12 mouse cellular contexts compared by ENCODE assay signal in genomic region chr4:55003128-55003527, GRCm38 (mm10). TPM values are rescaled to one million over a fixed set of nuclear protein-coding genes. Genes with fewer than 3 reads are reported as not detected.
DNase-seq lines count a peak whose midpoint lies in the region; ATAC-seq and TF ChIP-seq lines count a peak whose summit lies in the region.
"Had no signal": no experiment of that assay in that cellular context is flagged by ENCODE, and none has a peak within 500 bp of the region (broad histone marks: within the 10 kb centered on the region; RNA-seq: fewer than 3 reads in every experiment).

No protein-coding gene starts in this region.

- no peaks in the 10 kb centered on the region for H3K27me3 ChIP-seq in heart, embryonic 10.5 days (ENCODE audit: insufficient read depth, poor library complexity, severe bottlenecking)
- H3K27me3 ChIP-seq in kidney, adult 2 months (replicated peaks; ENCODE audit: control insufficient read depth, insufficient read depth, low read length): no peaks in the 10 kb centered on the region
- no peaks in the 10 kb centered on the region for H3K27me3 ChIP-seq in kidney, embryonic 15.5 days
- H3K27me3 ChIP-seq in heart, postnatal 0 days (ENCODE audit: control insufficient read depth, insufficient read depth, low read length): no peaks in the 10 kb centered on the region
- H3K27me3 ChIP-seq in stomach, embryonic 16.5 days (ENCODE audit: control insufficient read depth, insufficient read depth, low read length): no peaks in the 10 kb centered on the region
- H3K27me3 ChIP-seq: limb, embryonic 15.5 days; lung, embryonic 15.5 days; neural tube, embryonic 15.5 days had no signal

- 53% methylated on average over 6 of the region's 6 CpGs for WGBS in heart, embryonic 10.5 days
- WGBS in kidney, adult 2 months: 40% methylated on average over 6 of the region's 6 CpGs
- WGBS in kidney, embryonic 15.5 days: 54% methylated on average over 6 of the region's 6 CpGs
- 46% methylated on average over 6 of the region's 6 CpGs for WGBS in heart, postnatal 0 days
- 60% methylated on average over 6 of the region's 6 CpGs for WGBS in stomach, embryonic 16.5 days

- no peak overlapping the region for H3K4me3 ChIP-seq in heart, embryonic 10.5 days
- H3K4me3 ChIP-seq in kidney, adult 2 months (ENCODE audit: insufficient read depth, low read depth, low read length): no peak overlapping the region
- no peak overlapping the region for H3K4me3 ChIP-seq in kidney, embryonic 15.5 days (replicated peaks)
- no peak overlapping the region for H3K4me3 ChIP-seq in heart, postnatal 0 days (ENCODE audit: low read depth, low read length)
- no peak overlapping the region for H3K4me3 ChIP-seq in stomach, embryonic 16.5 days (replicated peaks; ENCODE audit: low read length)
- H3K4me3 ChIP-seq: limb, embryonic 15.5 days; lung, embryonic 15.5 days; neural tube, embryonic 15.5 days had no signal

- H3K36me3 ChIP-seq in heart, embryonic 10.5 days: peaks cover 14% of the 10 kb centered on the region
- H3K36me3 ChIP-seq in kidney, adult 2 months (ENCODE audit: control insufficient read depth, insufficient read depth, low read length): no peaks in the 10 kb centered on the region
- H3K36me3 ChIP-seq in kidney, embryonic 15.5 days: peaks cover 10% of the 10 kb centered on the region
- H3K36me3 ChIP-seq in heart, postnatal 0 days (replicated peaks; ENCODE audit: control insufficient read depth, insufficient read depth, low read length): peaks cover 8% of the 10 kb centered on the region
- 0 out of 2 replicates have a peak, but pooled peaks cover 6% of the 10 kb centered on the region for H3K36me3 ChIP-seq in stomach, embryonic 16.5 days (ENCODE audit: control insufficient read depth, insufficient read depth, low read length)

- TF ChIP-seq EP300 in heart, postnatal 0 days (IDR thresholded peaks at IDR 0.05; ENCODE audit: low read depth): 0 out of 2 replicates have a peak, but pooled peaks have one; percentile 26

- no peak for ATAC-seq in kidney, embryonic 15.5 days (replicated peaks; ENCODE audit: low FRiP score)
- no peak for ATAC-seq in heart, postnatal 0 days (ENCODE audit: insufficient read depth, low read depth)
- no peak for ATAC-seq in stomach, embryonic 16.5 days (ENCODE audit: insufficient read depth, low FRiP score)

- no peaks in the 10 kb centered on the region for H3K9me3 ChIP-seq in heart, embryonic 10.5 days
- no peaks in the 10 kb centered on the region for H3K9me3 ChIP-seq in kidney, embryonic 15.5 days (replicated peaks)
- no peaks in the 10 kb centered on the region for H3K9me3 ChIP-seq in heart, postnatal 0 days (replicated peaks; ENCODE audit: control insufficient read depth, low read length)
- H3K9me3 ChIP-seq in stomach, embryonic 16.5 days (replicated peaks; ENCODE audit: control insufficient read depth, low read length): no peaks in the 10 kb centered on the region
- H3K9me3 ChIP-seq: limb, embryonic 15.5 days; lung, embryonic 15.5 days; neural tube, embryonic 15.5 days had no signal

- H3K27ac ChIP-seq in heart, embryonic 10.5 days: peak overlapping the region; percentile 53; the same call in 1 of the 2 replicates
- H3K27ac ChIP-seq in kidney, adult 2 months (ENCODE audit: insufficient read depth, low read depth, low read length): 0 out of 2 replicates have a peak overlapping the region, but pooled peaks have one; percentile 2
- no peak overlapping the region for H3K27ac ChIP-seq in kidney, embryonic 15.5 days
- H3K27ac ChIP-seq in heart, postnatal 0 days (ENCODE audit: low read depth): peak overlapping the region; percentile 33
- H3K27ac ChIP-seq in stomach, embryonic 16.5 days (ENCODE audit: low read length): no peak overlapping the region
- H3K27ac ChIP-seq: limb, embryonic 15.5 days; lung, embryonic 15.5 days had no signal

- no peak for DNase-seq in heart, embryonic 10.5 days (ENCODE audit: low spot score)
- no peak for DNase-seq in heart, adult 18-20 months
- peak; percentile 87 for DNase-seq in kidney, adult 2 months
- DNase-seq in heart, postnatal 0 days (ENCODE audit: low spot score): peak; percentile 18
- DNase-seq in adrenal gland, postnatal 25 days: no peak
- DNase-seq: right cerebral cortex, adult 18-20 months; thymus, postnatal 14 days had no signal

- TF ChIP-seq CTCF in kidney, adult 2 months (conservative IDR thresholded peaks at IDR 0.05; ENCODE audit: insufficient read depth, insufficient read length, low read depth, low read length): no peak
- TF ChIP-seq CTCF in heart, postnatal 0 days (IDR thresholded peaks at IDR 0.05; ENCODE audit: low read depth): no peak

- no peak for TF ChIP-seq POLR2A in kidney, adult 2 months (IDR thresholded peaks at IDR 0.05; ENCODE audit: low read depth, low read length)

- no peak overlapping the region for H3K9ac ChIP-seq in kidney, embryonic 15.5 days
- H3K9ac ChIP-seq in heart, postnatal 0 days (replicated peaks; ENCODE audit: low read depth, low read length): no peak overlapping the region
- H3K9ac ChIP-seq in stomach, embryonic 16.5 days (ENCODE audit: low read length): no peak overlapping the region
- H3K9ac ChIP-seq: limb, embryonic 15.5 days; lung, embryonic 15.5 days; neural tube, embryonic 15.5 days had no signal

- H3K4me2 ChIP-seq in kidney, embryonic 15.5 days: no peak overlapping the region
- H3K4me2 ChIP-seq in heart, postnatal 0 days (ENCODE audit: low read depth, low read length): no peak overlapping the region
- H3K4me2 ChIP-seq in stomach, embryonic 16.5 days (ENCODE audit: low read depth, low read length): peak overlapping the region; percentile 2; the same call in 1 of the 2 replicates
- H3K4me2 ChIP-seq: limb, embryonic 15.5 days; lung, embryonic 15.5 days; neural tube, embryonic 15.5 days had no signal

- H3K4me1 ChIP-seq in heart, embryonic 10.5 days: peaks cover 40% of the 10 kb centered on the region
- H3K4me1 ChIP-seq in kidney, adult 2 months (ENCODE audit: control insufficient read depth, insufficient read depth, low read length): peaks cover 26% of the 10 kb centered on the region
- H3K4me1 ChIP-seq in kidney, embryonic 15.5 days: peaks cover 37% of the 10 kb centered on the region
- H3K4me1 ChIP-seq in heart, postnatal 0 days (ENCODE audit: control insufficient read depth, insufficient read depth): peaks cover 55% of the 10 kb centered on the region
- H3K4me1 ChIP-seq in stomach, embryonic 16.5 days (ENCODE audit: control insufficient read depth, insufficient read depth, low read length): peaks cover 49% of the 10 kb centered on the region

RNA-seq across cellular contexts. Expression of gene Zfp462, which starts 58.3 kb away (rescaled TPM):
- polyA plus RNA-seq in heart, embryonic 10.5 days (2016; fragmentation: Nextera tagmentation; extraction: Ambion mirVana): 4.0 and 5.7 TPM in 2 replicates
- total RNA-seq in heart, adult 18-20 months (2021): 1 to 10 TPM; 2.9 to 4.6 TPM
- polyA plus RNA-seq in kidney, adult 2 months (2012; rRNA removed): 8.7 and 10.2 TPM in 2 replicates
- 3.9 and 4.7 TPM in 2 replicates for polyA plus RNA-seq in kidney, embryonic 15.5 days (2015; fragmentation: Nextera tagmentation; extraction: Ambion mirVana)
- total RNA-seq in heart, postnatal 0 days (2014; rRNA removed; ENCODE audit: low replicate concordance): 5.5 and 6.6 TPM in 2 replicates
- 1.0 and 1.1 TPM in 2 replicates for polyA plus RNA-seq in heart, postnatal 0 days (2015; fragmentation: Nextera tagmentation; extraction: Ambion mirVana)
- polyA plus RNA-seq in stomach, embryonic 16.5 days (2015; fragmentation: Nextera tagmentation; extraction: Ambion mirVana): 1.9 and 3.0 TPM in 2 replicates
- 45.3 and 51.6 TPM in 2 replicates for total RNA-seq in adrenal gland, postnatal 25 days (2021)

Comparison
In these comparisons a context has a peak if more than half of its experiments do, and no peak if none do; other contexts are left out.
1. DNase-seq: peak in kidney, adult 2 months (single experiment) and heart, postnatal 0 days (single experiment); none in heart, embryonic 10.5 days (single experiment), heart, adult 18-20 months (0 of 2) and adrenal gland, postnatal 25 days (single experiment).
2. H3K27ac ChIP-seq: peak in heart, embryonic 10.5 days (single experiment), kidney, adult 2 months (single experiment) and heart, postnatal 0 days (single experiment); none in kidney, embryonic 15.5 days (single experiment) and stomach, embryonic 16.5 days (single experiment).